Mouse (Mus musculus): ENCODE measurements around the gene Smox.

DNA sequence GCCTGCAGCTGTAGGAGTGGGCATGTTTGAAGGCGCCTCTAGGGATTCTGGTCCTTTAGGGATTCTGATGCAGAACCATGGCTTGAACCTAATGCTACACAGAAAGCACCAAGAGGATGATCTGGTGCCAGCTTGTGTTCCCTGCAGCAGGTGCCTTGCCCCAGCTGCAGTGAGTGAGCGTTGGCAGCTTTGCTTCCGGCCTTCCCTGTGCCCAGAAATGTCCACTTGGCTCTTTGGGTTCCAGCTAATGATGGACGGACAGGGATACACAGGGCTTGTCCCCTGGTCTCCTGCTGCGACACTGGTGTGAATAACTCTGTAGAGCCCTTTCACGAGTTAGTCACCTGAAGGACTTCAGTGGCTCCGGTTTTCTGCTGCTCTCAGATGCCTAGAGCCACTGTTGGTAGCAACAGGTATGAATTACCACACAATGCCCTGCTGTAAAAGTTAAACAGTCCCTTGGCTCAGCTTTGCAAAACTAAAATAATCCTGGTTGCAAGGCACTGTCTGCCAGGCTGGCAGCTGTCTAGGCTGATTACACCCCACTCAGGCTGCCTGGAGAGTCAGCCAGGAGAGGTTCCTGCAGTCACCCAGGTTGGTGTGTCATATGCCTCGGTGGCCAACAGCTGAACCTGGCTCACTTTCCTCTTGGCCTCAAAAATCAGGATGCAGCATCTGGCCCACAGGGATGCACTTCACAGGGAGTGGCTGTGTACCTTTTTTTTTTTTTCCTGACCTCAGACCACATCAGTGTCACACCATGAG is 43.5 kb upstream of the Smox start:
- TF ChIP-seq CTCF (IDR thresholded peaks at IDR 0.05; ENCODE audit: low read depth, low read length) (no peak), POLR2A (IDR thresholded peaks at IDR 0.05; ENCODE audit: borderline replicate concordance, low read depth, low read length) (no peak)
